Mouse (Mus musculus): Measurements from ENCODE around the gene Gria1.

DNA sequence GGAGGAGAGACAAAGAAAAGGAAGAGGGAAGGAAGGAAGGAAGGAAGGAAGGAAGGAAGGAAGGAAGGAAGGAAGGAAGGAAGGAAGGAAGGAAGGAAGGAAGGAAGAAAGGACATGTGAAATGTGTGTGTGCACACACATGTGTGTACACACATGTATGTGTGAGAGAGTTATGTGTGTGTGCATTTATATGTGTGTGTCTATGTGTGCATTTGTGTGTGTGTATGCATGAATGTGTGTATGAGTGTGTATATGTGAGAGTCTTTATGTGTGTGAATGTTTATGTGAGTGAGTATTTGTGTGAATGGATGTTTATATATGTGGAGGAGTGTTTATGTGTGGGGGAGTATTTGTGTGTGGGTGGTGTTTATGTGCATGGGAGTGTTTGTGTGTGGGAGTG lies 287.5 kb downstream of the Gria1 start:
- no peak for TF ChIP-seq CHD2 (IDR thresholded peaks at IDR 0.05; ENCODE audit: low read depth, low read length)
- TF ChIP-seq ZC3H11A (IDR thresholded peaks at IDR 0.05; ENCODE audit: borderline replicate concordance, low read depth, low read length) = no peak
- no peak for TF ChIP-seq HCFC1 (IDR thresholded peaks at IDR 0.05; ENCODE audit: borderline replicate concordance, insufficient read depth, low read length)
- TF ChIP-seq ZNF384 (IDR thresholded peaks at IDR 0.05; ENCODE audit: low read depth, low read length) = no peak

All from ES-E14 (cell line).